Mouse (Mus musculus) neural tube, embryonic 11.5 days (tissue): ENCODE measurements around the gene Myo1a. TPM values are rescaled to one million over a fixed set of nuclear protein-coding genes. Genes with fewer than 3 reads are reported as not detected.
A peak's percentile ranks its signal among the peaks of the same experiment; 100 is the strongest.
"Not testable (repeated sequence)": the region's sequence is repeated elsewhere in the genome, so short reads cannot be mapped to it uniquely, and the experiment has no call there.

Experiments used
- ATAC-seq: fragments of 200-750 bp; cut with Nextera tagmentation; 2 replicates; pipeline ENCODE4 v1.8.0; 2017; ENCODE audit warnings: moderate number of reproducible peaks, mild to moderate bottlenecking, moderate TSS enrichment, moderate library complexity; ENCODE audit not compliant: insufficient read depth, low FRiP score, low TSS enrichment
- DNase-seq: peaks from one replicate; pipeline ENCODE4 v3.0.0-alpha.2; 2015; ENCODE audit warnings: low spot score
- H3K27ac ChIP-seq: fragments of 300-500 bp; sonication (generic); 2 replicates; pipeline ENCODE4 v1.5.1; 2014; ENCODE audit warnings: low read depth, mild to moderate bottlenecking, low read length
- H3K27me3 ChIP-seq: fragments of 300-500 bp; sonication (generic); 2 replicates; pipeline ENCODE4 v1.6.1; 2014; ENCODE audit warnings: mild to moderate bottlenecking, low read length, mixed read lengths; ENCODE audit not compliant: control insufficient read depth, insufficient read depth
- H3K36me3 ChIP-seq: fragments of 300-500 bp; sonication (generic); 2 replicates; pipeline ENCODE4 v1.6.1; 2014; ENCODE audit warnings: mild to moderate bottlenecking, low read length, moderate library complexity, mixed read lengths; ENCODE audit not compliant: control insufficient read depth, insufficient read depth
- H3K4me1 ChIP-seq: fragments of 300-500 bp; sonication (generic); 2 replicates; pipeline ENCODE4 v1.6.1; 2014; ENCODE audit warnings: low read length, mixed read lengths; ENCODE audit not compliant: control insufficient read depth, insufficient read depth
- H3K4me2 ChIP-seq: fragments of 300-500 bp; sonication (generic); 2 replicates; pipeline ENCODE4 v1.6.1; 2014; ENCODE audit warnings: low read depth, mild to moderate bottlenecking, moderate library complexity
- H3K4me3 ChIP-seq: fragments of 300-500 bp; sonication (generic); 2 replicates; pipeline ENCODE4 v1.5.1; 2014; ENCODE audit warnings: low read depth, low read length
- H3K9ac ChIP-seq: fragments of 300-500 bp; sonication (generic); 2 replicates; pipeline ENCODE4 v1.6.1; 2014; ENCODE audit warnings: mild to moderate bottlenecking, low read length
- H3K9me3 ChIP-seq: fragments of 300-500 bp; sonication (generic); 2 replicates; pipeline ENCODE4 v1.6.1; 2016; ENCODE audit warnings: low read length; ENCODE audit not compliant: control insufficient read depth
- WGBS: fragments of 180-500 bp; shearing (Covaris S2); extraction: QIAGEN DNeasy Blood & Tissue Kit; methylation state at CpG from one replicate; pipeline ENCODE4 v1.1.7; 2014; 5-methylcytosine and 5-hydroxymethylcytosine counted together
- polyA plus RNA-seq: library from polyadenylated mRNA; unstranded; fragments of >200 nt; fragmentation: Nextera tagmentation; extraction: Ambion mirVana; gene quantifications from 2 replicates; pipeline ENCODE4 v1.2.1, GENCODE M21; 2014

The Myo1a gene
- 0.56 and 0.76 TPM in 2 replicates for polyA plus RNA-seq

DNA sequence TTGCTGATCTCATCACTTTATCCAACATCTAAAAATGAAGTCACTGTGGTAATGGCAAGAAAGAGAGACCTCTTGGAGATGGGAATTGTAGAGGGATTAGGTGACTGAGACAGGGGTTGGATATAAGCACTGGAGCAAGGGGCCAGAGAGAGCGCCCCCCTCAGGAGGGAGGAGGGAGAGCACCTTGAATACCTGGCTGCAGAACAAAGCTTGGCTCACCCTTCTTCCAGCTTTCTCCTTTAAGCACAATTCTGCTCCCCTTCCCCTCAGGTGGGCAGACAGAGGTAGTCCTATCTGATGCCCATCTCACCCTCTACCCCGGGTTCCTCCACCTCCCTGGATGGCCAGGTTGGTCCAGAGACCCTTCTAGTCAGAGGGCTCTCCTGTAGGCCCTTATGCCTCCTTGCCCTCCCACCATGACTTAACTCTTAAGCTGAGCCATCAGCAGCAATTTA is at the start of gene Myo1a:
Gene Myo1a, plus strand, starts transcription at position 405 of the 455 bp plus-strand sequence.
- Histone ChIP-seq H3K9ac (no peak within 1 kb of the TSS), H3K36me3 (no peaks in the 10 kb centered on the region), H3K4me2 (no peak within 1 kb of the TSS), H3K27ac (no peak within 1 kb of the TSS), H3K9me3 (no peaks in the 10 kb centered on the region), H3K4me1 (no peaks in the 10 kb centered on the region), H3K4me3 (no peak within 1 kb of the TSS), H3K27me3 (no peaks in the 10 kb centered on the region)
- WGBS: 66% methylated on average over 2 of the region's 2 CpGs
- ATAC-seq: no peak
- no peak for DNase-seq

GRCm38 (mm10) chr10:127657617-127658016 is 47.4 kb upstream of the Myo1a start:
- ATAC-seq, H3K4me1 ChIP-seq, H3K4me3 ChIP-seq, DNase-seq, H3K9ac ChIP-seq, H3K9me3 ChIP-seq, H3K36me3 ChIP-seq, H3K4me2 ChIP-seq, H3K27ac ChIP-seq: not testable (repeated sequence)
- WGBS: 54% methylated on average over 6 of the region's 6 CpGs
- H3K27me3 ChIP-seq: peaks cover 21% of the 10 kb centered on the region

DNA sequence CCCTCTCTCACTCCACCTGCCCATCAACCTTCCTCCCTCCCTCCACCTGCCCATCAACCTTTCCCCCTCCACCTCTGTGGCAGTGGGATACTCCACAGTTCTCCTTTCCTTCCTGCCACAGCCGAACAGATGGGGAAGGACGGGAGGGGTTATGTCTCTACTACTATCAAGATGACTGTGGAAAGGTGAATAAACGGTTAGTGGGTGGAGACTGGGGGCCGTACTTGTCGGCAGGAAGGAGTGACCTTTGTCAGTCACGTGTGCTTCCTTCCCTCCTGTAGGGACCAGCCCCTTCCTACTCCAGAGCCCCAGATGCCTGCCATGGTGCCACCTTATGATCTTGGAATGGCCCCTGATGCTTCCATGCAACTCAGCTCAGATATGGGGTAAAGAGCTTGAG is 46.9 kb upstream of the Myo1a start:
- WGBS: 19% methylated on average over 6 of the region's 6 CpGs
- Histone ChIP-seq H3K27me3 (peaks cover 25% of the 10 kb centered on the region), H3K27ac (no peak overlapping the region), H3K4me3 (no peak overlapping the region), H3K36me3 (no peaks in the 10 kb centered on the region), H3K4me1 (peaks cover 8% of the 10 kb centered on the region), H3K9me3 (no peaks in the 10 kb centered on the region), H3K9ac (no peak overlapping the region), H3K4me2 (no peak overlapping the region)
- DNase-seq (no peak), ATAC-seq (no peak)

- peaks cover 40% of the 10 kb centered on the region for H3K27me3 ChIP-seq
- DNase-seq (no peak), ATAC-seq (no peak)
- H3K4me2 ChIP-seq: no peak overlapping the region
- H3K4me3 ChIP-seq: no peak overlapping the region
- H3K36me3 ChIP-seq: no peaks in the 10 kb centered on the region
- no peaks in the 10 kb centered on the region for H3K9me3 ChIP-seq
- 76% methylated on average over 1 of the region's 1 CpGs for WGBS
- no peak overlapping the region for H3K9ac ChIP-seq
- no peak overlapping the region for H3K27ac ChIP-seq
- peaks cover 11% of the 10 kb centered on the region for H3K4me1 ChIP-seq
These were observed 45.4 kb upstream of the Myo1a start for GRCm38 (mm10) chr10:127659551-127659950.

GRCm38 (mm10) chr10:127661291-127661914 is 43.6 kb upstream of the Myo1a start:
- WGBS: 17% methylated on average over 14 of the region's 14 CpGs
- H3K4me3 ChIP-seq: no peak overlapping the region

DNA sequence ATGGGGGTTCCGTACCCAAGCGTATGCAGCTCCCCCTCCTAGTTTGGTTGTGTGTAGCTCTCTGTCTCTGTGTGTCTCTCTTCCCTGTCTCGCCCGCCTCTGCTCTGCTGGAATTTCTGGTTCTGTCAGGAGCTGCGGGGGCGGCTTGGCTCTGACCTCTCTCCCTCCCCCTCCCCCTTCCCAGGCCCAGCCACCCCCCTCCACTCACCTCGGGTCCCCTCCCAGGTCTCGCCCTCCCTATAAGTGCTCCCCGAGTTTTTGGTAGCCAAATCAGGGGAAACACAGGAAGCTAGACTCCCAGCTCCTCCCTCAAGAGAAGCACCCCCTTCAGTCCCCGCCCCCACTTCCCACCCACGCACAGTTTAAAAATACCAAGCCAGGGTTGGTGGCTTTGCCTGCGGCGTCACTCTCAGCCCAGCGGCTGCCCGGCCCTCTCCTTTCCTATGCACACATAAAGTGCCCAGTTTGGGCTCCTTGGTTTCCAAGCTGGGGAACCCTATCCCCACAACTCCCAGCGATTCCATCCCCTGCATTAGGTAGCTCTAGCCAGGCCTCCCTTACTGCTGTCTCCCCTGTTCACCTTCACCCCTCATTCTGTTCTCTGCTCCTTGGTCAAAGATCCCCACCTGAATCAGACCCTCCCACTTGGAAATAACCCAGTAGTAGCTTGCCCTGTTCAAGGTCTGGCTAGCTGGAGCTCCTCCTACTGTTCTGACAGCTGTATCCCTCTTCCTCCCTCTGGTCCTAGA is 42.9 kb upstream of the Myo1a start:
- Histone ChIP-seq H3K36me3 (no peaks in the 10 kb centered on the region), H3K4me3 (0 out of 2 replicates have a peak overlapping the region, but pooled peaks have one; percentile 13), H3K4me1 (peaks cover 16% of the 10 kb centered on the region), H3K27me3 (peaks cover 64% of the 10 kb centered on the region), H3K9me3 (no peaks in the 10 kb centered on the region), H3K9ac (0 out of 2 replicates have a peak overlapping the region, but pooled peaks have one; percentile 3), H3K27ac (no peak overlapping the region), H3K4me2 (peak overlapping the region; percentile 23; the same call in 1 of the 2 replicates)
- 5% methylated on average over 16 of the region's 16 CpGs for WGBS
- DNase-seq: peak; percentile 42
- ATAC-seq: no peak

More at GRCm38 (mm10) chr10:127661291-127661914, 43.6 kb upstream of the Myo1a start:
- no peaks in the 10 kb centered on the region for H3K36me3 ChIP-seq
- H3K9ac ChIP-seq: no peak overlapping the region
- H3K4me2 ChIP-seq: peak overlapping the region; percentile 23; the same call in 1 of the 2 replicates
- peaks cover 14% of the 10 kb centered on the region for H3K4me1 ChIP-seq
- no peaks in the 10 kb centered on the region for H3K9me3 ChIP-seq
- H3K27ac ChIP-seq: no peak overlapping the region
- DNase-seq (no peak), ATAC-seq (no peak)
- H3K27me3 ChIP-seq: peaks cover 59% of the 10 kb centered on the region

GRCm38 (mm10) chr10:127662666-127663253 is 42.2 kb upstream of the Myo1a start:
- ATAC-seq: no peak
- DNase-seq: peak; percentile 56
- H3K9me3 ChIP-seq: no peaks in the 10 kb centered on the region
- H3K27ac ChIP-seq: no peak overlapping the region
- peaks cover 22% of the 10 kb centered on the region for H3K4me1 ChIP-seq
- H3K4me2 ChIP-seq: peak overlapping the region; percentile 19; the same call in 1 of the 2 replicates
- H3K36me3 ChIP-seq: no peaks in the 10 kb centered on the region
- WGBS: 10% methylated on average over 18 of the region's 19 CpGs
- H3K27me3 ChIP-seq: peaks cover 70% of the 10 kb centered on the region
- H3K4me3 ChIP-seq: 0 out of 2 replicates have a peak overlapping the region, but pooled peaks have one; percentile 13
- H3K9ac ChIP-seq: 0 out of 2 replicates have a peak overlapping the region, but pooled peaks have one; percentile 3

- DNase-seq (no peak), ATAC-seq (no peak)
- H3K4me2 ChIP-seq: no peak overlapping the region
- no peak overlapping the region for H3K27ac ChIP-seq
- peaks cover 73% of the 10 kb centered on the region for H3K27me3 ChIP-seq
- H3K36me3 ChIP-seq: no peaks in the 10 kb centered on the region
- no peak overlapping the region for H3K4me3 ChIP-seq
- no peaks in the 10 kb centered on the region for H3K9me3 ChIP-seq
- peaks cover 27% of the 10 kb centered on the region for H3K4me1 ChIP-seq
- H3K9ac ChIP-seq: no peak overlapping the region
- 7% methylated on average over 5 of the region's 5 CpGs for WGBS
These were observed 41.4 kb upstream of the Myo1a start for GRCm38 (mm10) chr10:127663590-127663989.
